In genomic region chr13:107260274-107260673, GRCm38 (mm10) we compare ENCODE assay signal across 16 mouse cellular contexts.
"Had no signal": no experiment of that assay in that cellular context is flagged by ENCODE, and none has a peak within 500 bp of the region (broad histone marks: within the 10 kb centered on the region; RNA-seq: fewer than 3 reads in every experiment).

No protein-coding gene starts in this region.

- H3K9ac ChIP-seq: liver, postnatal 0 days; lung, embryonic 15.5 days; midbrain, embryonic 13.5 days; midbrain, embryonic 15.5 days; neural tube, embryonic 12.5 days; stomach, embryonic 15.5 days had no signal

- H3K4me2 ChIP-seq: lung, embryonic 15.5 days; midbrain, embryonic 11.5 days; midbrain, embryonic 13.5 days; midbrain, embryonic 15.5 days; neural tube, embryonic 12.5 days; stomach, embryonic 15.5 days had no signal

- H3K27me3 ChIP-seq: lung, embryonic 15.5 days; neural tube, embryonic 12.5 days; stomach, embryonic 15.5 days had no signal

- DNase-seq: liver, postnatal 0 days; lung, adult 2 months; lung, postnatal 14 days; lung, postnatal 36 days; thymus, adult 2 months; thymus, postnatal 25 days had no signal

- H3K27ac ChIP-seq: lung, embryonic 15.5 days; macrophage; midbrain, embryonic 13.5 days; midbrain, embryonic 15.5 days; neural tube, embryonic 12.5 days; stomach, embryonic 15.5 days; stomach, postnatal 0 days had no signal

- ATAC-seq: liver, postnatal 0 days; lung, postnatal 0 days; midbrain, embryonic 13.5 days; midbrain, embryonic 15.5 days had no signal

- H3K4me1 ChIP-seq: lung, embryonic 15.5 days; megakaryocyte, embryonic 14.5 days; midbrain, embryonic 15.5 days; neural tube, embryonic 12.5 days; stomach, embryonic 15.5 days had no signal

- H3K9me3 ChIP-seq: lung, embryonic 15.5 days; midbrain, embryonic 13.5 days; midbrain, embryonic 15.5 days; neural tube, embryonic 12.5 days; stomach, embryonic 15.5 days had no signal

- H3K4me3 ChIP-seq: lung, embryonic 15.5 days; megakaryocyte, embryonic 14.5 days; midbrain, embryonic 13.5 days; midbrain, embryonic 15.5 days; neural tube, embryonic 12.5 days; stomach, embryonic 15.5 days had no signal

- H3K36me3 ChIP-seq: lung, embryonic 15.5 days; midbrain, embryonic 13.5 days; midbrain, embryonic 15.5 days; neural tube, embryonic 12.5 days; stomach, embryonic 15.5 days had no signal
